Mouse (Mus musculus): ENCODE measurements around the gene Syt14. TPM values are rescaled to one million over a fixed set of nuclear protein-coding genes. Genes with fewer than 3 reads are reported as not detected.

The Syt14 gene
- total RNA-seq, 1 experiment = 8.5 TPM

- in situ Hi-C loops (cut with MboI; ENCODE audit: low sequenced_read_pairs in 2 of 2, unreplicated experiment in 2 of 2) = no loop called here
- H3K9ac ChIP-seq (ENCODE audit: insufficient read depth, low read depth, low read length, poor library complexity, severe bottlenecking) = no peak overlapping the region
- H3K4me3 ChIP-seq (ENCODE audit: insufficient read depth in 1 of 2, low read depth in 1 of 2, low read length in 2 of 2, poor library complexity in 1 of 2, severe bottlenecking in 1 of 2) = no peak overlapping the region
- no peaks in the 10 kb centered on the region for H3K36me3 ChIP-seq (ENCODE audit: control insufficient read depth, insufficient read depth, low read length, poor library complexity, severe bottlenecking)
- TF ChIP-seq HCFC1 (IDR thresholded peaks at IDR 0.05; ENCODE audit: borderline replicate concordance, insufficient read depth, low read length) = no peak
- TF ChIP-seq MAFK (IDR thresholded peaks at IDR 0.05; ENCODE audit: insufficient read depth, low read depth, low read length) = no peak
- no peak for TF ChIP-seq CHD2 (IDR thresholded peaks at IDR 0.05; ENCODE audit: low read depth, low read length)
- TF ChIP-seq ZC3H11A (IDR thresholded peaks at IDR 0.05; ENCODE audit: borderline replicate concordance, low read depth, low read length) = no peak
- TF ChIP-seq ZNF384 (IDR thresholded peaks at IDR 0.05; ENCODE audit: low read depth, low read length) = no peak
- DNase-seq (ENCODE audit: low read depth, low spot score) = no peak
- H3K27ac ChIP-seq (ENCODE audit: insufficient read depth, low read depth, low read length, poor library complexity, severe bottlenecking) = no peak overlapping the region
- H3K9me3 ChIP-seq (ENCODE audit: control insufficient read depth, insufficient read depth, low read depth, low read length) = no peaks in the 10 kb centered on the region
- no peaks in the 10 kb centered on the region for H3K4me1 ChIP-seq (ENCODE audit: control insufficient read depth in 2 of 2, insufficient read depth in 2 of 2, low read length in 2 of 2, poor library complexity in 1 of 2)
Measured at GRCm38 (mm10) chr1:192882617-192883295, 152.8 kb downstream of the Syt14 start.

GRCm38 (mm10) chr1:192880130-192880529 is 155.4 kb downstream of the Syt14 start:
- Histone ChIP-seq H3K4me3 (ENCODE audit: insufficient read depth in 1 of 2, low read depth in 1 of 2, low read length in 2 of 2, poor library complexity in 1 of 2, severe bottlenecking in 1 of 2) (no peak overlapping the region), H3K9ac (ENCODE audit: insufficient read depth, low read depth, low read length, poor library complexity, severe bottlenecking) (no peak overlapping the region), H3K36me3 (ENCODE audit: control insufficient read depth, insufficient read depth, low read length, poor library complexity, severe bottlenecking) (no peaks in the 10 kb centered on the region), H3K9me3 (ENCODE audit: control insufficient read depth, insufficient read depth, low read depth, low read length) (no peaks in the 10 kb centered on the region), H3K27ac (ENCODE audit: insufficient read depth, low read depth, low read length, poor library complexity, severe bottlenecking) (no peak overlapping the region), H3K4me1 (ENCODE audit: control insufficient read depth in 2 of 2, insufficient read depth in 2 of 2, low read length in 2 of 2, poor library complexity in 1 of 2) (no peaks in the 10 kb centered on the region)
- in situ Hi-C loops (cut with MboI; ENCODE audit: low sequenced_read_pairs in 2 of 2, unreplicated experiment in 2 of 2) = no loop called here
- TF ChIP-seq ZC3H11A (IDR thresholded peaks at IDR 0.05; ENCODE audit: borderline replicate concordance, low read depth, low read length) (no peak), ZNF384 (IDR thresholded peaks at IDR 0.05; ENCODE audit: low read depth, low read length) (no peak), HCFC1 (IDR thresholded peaks at IDR 0.05; ENCODE audit: borderline replicate concordance, insufficient read depth, low read length) (no peak), CHD2 (IDR thresholded peaks at IDR 0.05; ENCODE audit: low read depth, low read length) (no peak), MAFK (IDR thresholded peaks at IDR 0.05; ENCODE audit: insufficient read depth, low read depth, low read length) (no peak)
- no peak for DNase-seq (ENCODE audit: low read depth, low spot score)

- DNase-seq (ENCODE audit: low read depth, low spot score) = no peak
- Histone ChIP-seq H3K9me3 (ENCODE audit: control insufficient read depth, insufficient read depth, low read depth, low read length) (no peaks in the 10 kb centered on the region), H3K4me1 (ENCODE audit: control insufficient read depth in 2 of 2, insufficient read depth in 2 of 2, low read length in 2 of 2, poor library complexity in 1 of 2) (no peaks in the 10 kb centered on the region), H3K9ac (ENCODE audit: insufficient read depth, low read depth, low read length, poor library complexity, severe bottlenecking) (no peak overlapping the region), H3K36me3 (ENCODE audit: control insufficient read depth, insufficient read depth, low read length, poor library complexity, severe bottlenecking) (no peaks in the 10 kb centered on the region), H3K27ac (ENCODE audit: insufficient read depth, low read depth, low read length, poor library complexity, severe bottlenecking) (no peak overlapping the region), H3K4me3 (ENCODE audit: insufficient read depth in 1 of 2, low read depth in 1 of 2, low read length in 2 of 2, poor library complexity in 1 of 2, severe bottlenecking in 1 of 2) (no peak overlapping the region)
- in situ Hi-C loops (cut with MboI; ENCODE audit: low sequenced_read_pairs in 2 of 2, unreplicated experiment in 2 of 2) = no loop called here
- TF ChIP-seq HCFC1 (IDR thresholded peaks at IDR 0.05; ENCODE audit: borderline replicate concordance, insufficient read depth, low read length) (no peak), MAFK (IDR thresholded peaks at IDR 0.05; ENCODE audit: insufficient read depth, low read depth, low read length) (no peak), ZC3H11A (IDR thresholded peaks at IDR 0.05; ENCODE audit: borderline replicate concordance, low read depth, low read length) (no peak), CHD2 (IDR thresholded peaks at IDR 0.05; ENCODE audit: low read depth, low read length) (no peak), ZNF384 (IDR thresholded peaks at IDR 0.05; ENCODE audit: low read depth, low read length) (no peak)
Measured at GRCm38 (mm10) chr1:192879086-192879580, 156.4 kb downstream of the Syt14 start.

- Histone ChIP-seq H3K27ac (ENCODE audit: insufficient read depth, low read depth, low read length, poor library complexity, severe bottlenecking) (no peak overlapping the region), H3K36me3 (ENCODE audit: control insufficient read depth, insufficient read depth, low read length, poor library complexity, severe bottlenecking) (no peaks in the 10 kb centered on the region), H3K9me3 (ENCODE audit: control insufficient read depth, insufficient read depth, low read depth, low read length) (no peaks in the 10 kb centered on the region), H3K4me3 (ENCODE audit: insufficient read depth in 1 of 2, low read depth in 1 of 2, low read length in 2 of 2, poor library complexity in 1 of 2, severe bottlenecking in 1 of 2) (no peak overlapping the region), H3K4me1 (ENCODE audit: control insufficient read depth in 2 of 2, insufficient read depth in 2 of 2, low read length in 2 of 2, poor library complexity in 1 of 2) (peaks cover 0 to 3% of the 10 kb centered on the region in 2 experiments; a peak in 3 of 4 replicates), H3K9ac (ENCODE audit: insufficient read depth, low read depth, low read length, poor library complexity, severe bottlenecking) (no peak overlapping the region)
- no peak for DNase-seq (ENCODE audit: low read depth, low spot score)
- TF ChIP-seq CHD2 (IDR thresholded peaks at IDR 0.05; ENCODE audit: low read depth, low read length) = no peak
- no peak for TF ChIP-seq ZNF384 (IDR thresholded peaks at IDR 0.05; ENCODE audit: low read depth, low read length)
- TF ChIP-seq HCFC1 (IDR thresholded peaks at IDR 0.05; ENCODE audit: borderline replicate concordance, insufficient read depth, low read length) = no peak
- TF ChIP-seq ZC3H11A (IDR thresholded peaks at IDR 0.05; ENCODE audit: borderline replicate concordance, low read depth, low read length) = no peak
- no peak for TF ChIP-seq MAFK (IDR thresholded peaks at IDR 0.05; ENCODE audit: insufficient read depth, low read depth, low read length)
- in situ Hi-C loops (cut with MboI; ENCODE audit: low sequenced_read_pairs in 2 of 2, unreplicated experiment in 2 of 2) = no loop called here
Measured at GRCm38 (mm10) chr1:192872841-192873240, 162.7 kb downstream of the Syt14 start.

All from ES-E14 (cell line).